Mouse (Mus musculus): ENCODE data around the gene Prlh. TPM values are rescaled to one million over a fixed set of nuclear protein-coding genes. Genes with fewer than 3 reads are reported as not detected.

Prlh gene
- polyA plus RNA-seq, 1 experiment from 2014 or later: not detected

GRCm38 (mm10) chr1:90927308-90927707 is 25.6 kb upstream of the Prlh start:
- Histone ChIP-seq H3K4me3 (replicated peaks) (no peak overlapping the region), H3K4me1 (peaks cover 9% of the 10 kb centered on the region), H3K27me3 (peaks cover 21% of the 10 kb centered on the region), H3K36me3 (replicated peaks) (no peaks in the 10 kb centered on the region), H3K27ac (no peak overlapping the region), H3K9ac (no peak overlapping the region), H3K9me3 (no peaks in the 10 kb centered on the region), H3K4me2 (0 out of 2 replicates have a peak overlapping the region, but pooled peaks have one; percentile 59)
- no peak for ATAC-seq (ENCODE audit: low FRiP score)
- WGBS: 56% methylated on average over 15 of the region's 15 CpGs

DNA sequence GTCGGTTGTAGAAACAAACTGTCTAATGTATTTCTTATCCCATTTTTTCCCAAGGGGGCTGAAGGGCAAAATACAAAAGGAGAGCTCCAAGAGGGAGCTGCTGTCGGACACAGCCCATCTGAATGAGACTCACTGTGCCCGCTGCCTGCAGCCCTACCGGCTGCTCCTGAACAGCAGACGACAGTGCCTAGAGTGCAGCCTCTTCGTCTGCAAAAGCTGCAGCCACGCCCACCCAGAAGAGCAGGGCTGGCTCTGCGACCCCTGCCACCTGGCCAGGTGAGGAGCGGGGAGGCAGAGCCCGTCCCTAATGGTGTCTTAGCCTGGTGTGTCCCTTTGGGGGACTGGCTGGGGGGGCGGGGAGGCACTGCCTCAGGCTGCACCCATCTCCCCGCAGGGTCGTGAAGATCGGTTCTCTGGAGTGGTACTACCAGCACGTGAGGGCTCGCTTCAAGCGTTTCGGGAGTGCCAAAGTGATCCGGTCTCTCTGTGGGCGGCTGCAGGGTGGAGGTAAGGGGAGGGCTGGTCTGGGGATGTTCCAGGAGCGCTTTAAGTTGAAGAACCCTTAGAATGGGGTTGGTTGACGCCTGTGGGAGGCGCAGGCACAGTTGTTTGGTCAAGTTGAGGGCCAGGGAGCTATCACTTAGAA is 24.9 kb upstream of the Prlh start:
- H3K9me3 ChIP-seq: no peaks in the 10 kb centered on the region
- H3K4me1 ChIP-seq: peaks cover 9% of the 10 kb centered on the region
- 2% methylated on average over 23 of the region's 23 CpGs for WGBS
- 0 out of 2 replicates have a peak, but pooled peaks have one; percentile 57 for ATAC-seq (ENCODE audit: low FRiP score)
- peaks cover 21% of the 10 kb centered on the region for H3K27me3 ChIP-seq
- no peaks in the 10 kb centered on the region for H3K36me3 ChIP-seq (replicated peaks)
- no peak overlapping the region for H3K27ac ChIP-seq
- no peak overlapping the region for H3K9ac ChIP-seq
- H3K4me2 ChIP-seq: peak overlapping the region; percentile 59
- H3K4me3 ChIP-seq (replicated peaks): peak overlapping the region; percentile 29

DNA sequence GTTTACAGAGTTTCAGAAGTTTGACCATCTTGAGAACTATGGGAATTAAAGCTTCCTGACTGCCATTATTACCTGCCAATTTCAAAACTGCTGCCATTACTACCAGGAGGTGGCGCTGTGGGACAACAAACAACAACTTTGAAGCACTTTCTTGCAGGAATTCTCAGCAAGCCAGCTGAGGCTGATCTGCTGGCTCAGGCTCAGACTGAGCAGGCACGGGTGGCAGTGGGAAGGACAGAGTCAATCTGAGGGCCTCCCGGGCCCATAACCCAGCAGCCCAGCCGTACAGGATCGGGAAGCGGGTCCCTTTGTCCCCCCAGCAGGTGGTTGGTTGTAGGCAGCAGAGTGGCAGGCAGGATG is 24.4 kb upstream of the Prlh start:
- peak overlapping the region; percentile 59 for H3K4me2 ChIP-seq
- H3K9ac ChIP-seq: no peak overlapping the region
- H3K27ac ChIP-seq: no peak overlapping the region
- peaks cover 9% of the 10 kb centered on the region for H3K4me1 ChIP-seq
- peaks cover 21% of the 10 kb centered on the region for H3K27me3 ChIP-seq
- no peak for ATAC-seq (ENCODE audit: low FRiP score)
- H3K36me3 ChIP-seq (replicated peaks): no peaks in the 10 kb centered on the region
- 5% methylated on average over 6 of the region's 6 CpGs for WGBS
- H3K4me3 ChIP-seq (replicated peaks): peak overlapping the region; percentile 29; the same call in 1 of the 2 replicates
- no peaks in the 10 kb centered on the region for H3K9me3 ChIP-seq

- no peaks in the 10 kb centered on the region for H3K36me3 ChIP-seq (replicated peaks)
- peaks cover 6% of the 10 kb centered on the region for H3K4me1 ChIP-seq
- H3K9me3 ChIP-seq: no peaks in the 10 kb centered on the region
- H3K9ac ChIP-seq: no peak overlapping the region
- peaks cover 7% of the 10 kb centered on the region for H3K27me3 ChIP-seq
- ATAC-seq (ENCODE audit: low FRiP score): no peak
- no peak overlapping the region for H3K27ac ChIP-seq
- no peak overlapping the region for H3K4me2 ChIP-seq
- H3K4me3 ChIP-seq (replicated peaks): no peak overlapping the region
- 79% methylated on average over 5 of the region's 5 CpGs for WGBS
Observed at GRCm38 (mm10) chr1:90933001-90933400, 19.9 kb upstream of the Prlh start.

GRCm38 (mm10) chr1:90936990-90937389 is 15.9 kb upstream of the Prlh start:
- Histone ChIP-seq H3K4me2 (no peak overlapping the region), H3K4me3 (replicated peaks) (no peak overlapping the region), H3K9me3 (no peaks in the 10 kb centered on the region), H3K9ac (no peak overlapping the region), H3K27ac (no peak overlapping the region), H3K4me1 (no peaks in the 10 kb centered on the region), H3K27me3 (no peaks in the 10 kb centered on the region), H3K36me3 (replicated peaks) (no peaks in the 10 kb centered on the region)
- no peak for ATAC-seq (ENCODE audit: low FRiP score)
- 56% methylated on average over 9 of the region's 9 CpGs for WGBS

DNA sequence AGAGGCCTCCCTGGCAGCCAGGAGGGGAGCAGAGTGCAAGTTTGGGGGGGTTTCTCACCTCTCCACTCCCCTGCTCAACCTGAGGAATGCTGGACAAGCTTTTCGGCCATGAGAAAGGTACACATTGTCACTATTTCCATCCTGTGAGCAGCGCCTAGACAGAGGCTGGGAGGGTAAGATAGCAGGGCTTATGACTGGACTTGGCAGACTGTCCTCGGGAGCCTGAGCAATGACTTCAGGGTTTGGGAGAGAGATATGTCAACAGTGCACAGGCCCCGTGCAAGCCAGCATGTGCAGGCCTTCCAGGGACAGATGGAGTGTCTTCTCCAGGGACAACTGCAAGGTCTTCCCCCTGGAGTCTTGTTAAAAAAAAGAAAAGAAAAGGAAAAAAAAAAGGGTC is 12.9 kb upstream of the Prlh start:
- WGBS: 84% methylated on average over 4 of the region's 4 CpGs
- no peak for ATAC-seq (ENCODE audit: low FRiP score)

DNA sequence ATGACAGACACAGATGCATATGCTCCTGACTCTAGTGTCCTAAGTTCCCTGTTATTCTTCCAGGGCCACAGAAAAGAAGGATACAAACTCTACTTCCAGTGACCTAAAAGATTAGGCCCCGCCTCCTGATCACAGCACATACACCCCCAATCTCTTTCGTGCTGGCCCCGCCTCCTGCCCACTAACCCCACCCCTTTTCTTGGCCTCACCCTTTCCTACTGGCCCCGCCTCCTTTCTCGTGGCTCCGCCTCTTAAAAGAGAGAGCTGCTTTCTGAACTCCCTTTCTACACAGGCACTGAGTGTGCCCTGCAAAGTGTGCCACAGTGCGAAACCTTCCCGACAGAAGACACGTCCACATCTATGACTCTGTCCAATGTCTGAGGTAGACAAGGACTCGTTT is 7.7 kb upstream of the Prlh start:
- no peaks in the 10 kb centered on the region for H3K36me3 ChIP-seq (replicated peaks)
- H3K27ac ChIP-seq: no peak overlapping the region
- H3K9ac ChIP-seq: no peak overlapping the region
- H3K9me3 ChIP-seq: no peaks in the 10 kb centered on the region
- no peaks in the 10 kb centered on the region for H3K27me3 ChIP-seq
- no peak for ATAC-seq (ENCODE audit: low FRiP score)
- WGBS: 58% methylated on average over 10 of the region's 10 CpGs
- H3K4me1 ChIP-seq: no peaks in the 10 kb centered on the region
- no peak overlapping the region for H3K4me2 ChIP-seq
- no peak overlapping the region for H3K4me3 ChIP-seq (replicated peaks)

More for the DNA sequence above, 12.9 kb upstream of the Prlh start:
- H3K4me2 ChIP-seq: no peak overlapping the region
- H3K27ac ChIP-seq: no peak overlapping the region
- no peaks in the 10 kb centered on the region for H3K36me3 ChIP-seq (replicated peaks)
- H3K9ac ChIP-seq: no peak overlapping the region
- no peaks in the 10 kb centered on the region for H3K9me3 ChIP-seq
- no peaks in the 10 kb centered on the region for H3K4me1 ChIP-seq
- no peaks in the 10 kb centered on the region for H3K27me3 ChIP-seq
- no peak overlapping the region for H3K4me3 ChIP-seq (replicated peaks)

- Histone ChIP-seq H3K9me3 (no peaks in the 10 kb centered on the region), H3K4me1 (no peaks in the 10 kb centered on the region), H3K36me3 (replicated peaks) (no peaks in the 10 kb centered on the region), H3K27ac (no peak overlapping the region), H3K4me3 (replicated peaks) (no peak overlapping the region), H3K27me3 (no peaks in the 10 kb centered on the region), H3K9ac (no peak overlapping the region), H3K4me2 (no peak overlapping the region)
- 80% methylated on average over 2 of the region's 2 CpGs for WGBS
- ATAC-seq (ENCODE audit: low FRiP score): no peak
Observed at GRCm38 (mm10) chr1:90947252-90947651, 5.7 kb upstream of the Prlh start.

DNA sequence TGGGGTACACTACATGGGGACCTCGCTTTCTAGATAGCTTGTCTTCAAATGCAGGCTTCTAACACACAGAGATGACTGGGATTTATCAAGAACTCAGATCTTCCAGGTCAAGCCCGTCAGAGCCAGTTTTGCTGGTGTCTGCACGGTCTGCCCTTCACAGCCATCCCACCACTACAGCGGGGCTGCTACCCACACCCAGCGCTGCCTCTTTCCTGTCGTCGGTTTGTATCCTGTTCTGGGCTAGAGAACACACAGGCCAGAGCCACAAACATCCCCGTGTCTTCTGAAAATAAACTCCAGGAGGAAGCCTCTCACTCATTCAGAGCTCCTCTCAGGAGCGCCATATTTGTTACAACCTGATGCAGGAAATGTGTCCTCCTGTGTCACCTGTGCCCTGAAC is 3.6 kb upstream of the Prlh start:
- H3K9me3 ChIP-seq: no peaks in the 10 kb centered on the region
- no peak overlapping the region for H3K9ac ChIP-seq
- H3K27ac ChIP-seq: no peak overlapping the region
- no peak for ATAC-seq (ENCODE audit: low FRiP score)
- H3K4me2 ChIP-seq: no peak overlapping the region
- no peaks in the 10 kb centered on the region for H3K36me3 ChIP-seq (replicated peaks)
- WGBS: 77% methylated on average over 9 of the region's 9 CpGs
- H3K4me1 ChIP-seq: no peaks in the 10 kb centered on the region
- no peak overlapping the region for H3K4me3 ChIP-seq (replicated peaks)
- no peaks in the 10 kb centered on the region for H3K27me3 ChIP-seq

GRCm38 (mm10) chr1:90951670-90952069 is 1.2 kb upstream of the Prlh start:
- Histone ChIP-seq H3K4me3 (replicated peaks) (no peak overlapping the region), H3K4me2 (no peak overlapping the region), H3K9ac (no peak overlapping the region), H3K9me3 (no peaks in the 10 kb centered on the region), H3K4me1 (no peaks in the 10 kb centered on the region), H3K27me3 (no peaks in the 10 kb centered on the region), H3K36me3 (replicated peaks) (no peaks in the 10 kb centered on the region), H3K27ac (no peak overlapping the region)
- no peak for ATAC-seq (ENCODE audit: low FRiP score)
- WGBS: 83% methylated on average over 7 of the region's 7 CpGs

GRCm38 (mm10) chr1:90953688-90954087 is 780 bp downstream of the Prlh start:
- H3K9me3 ChIP-seq: no peaks in the 10 kb centered on the region
- no peak overlapping the region for H3K4me2 ChIP-seq
- no peaks in the 10 kb centered on the region for H3K4me1 ChIP-seq
- H3K27ac ChIP-seq: no peak overlapping the region
- no peak overlapping the region for H3K9ac ChIP-seq
- no peak overlapping the region for H3K4me3 ChIP-seq (replicated peaks)
- 85% methylated on average over 11 of the region's 11 CpGs for WGBS
- no peaks in the 10 kb centered on the region for H3K36me3 ChIP-seq (replicated peaks)
- ATAC-seq (ENCODE audit: low FRiP score): no peak
- H3K27me3 ChIP-seq: peaks cover 6% of the 10 kb centered on the region; the same call in 1 of the 2 replicates

GRCm38 (mm10) chr1:90956245-90957096 is 3.6 kb downstream of the Prlh start:
- ATAC-seq (ENCODE audit: low FRiP score): peak; percentile 65
- peaks cover 10% of the 10 kb centered on the region; the same call in 1 of the 2 replicates for H3K27me3 ChIP-seq
- WGBS: 33% methylated on average over 7 of the region's 7 CpGs
- no peaks in the 10 kb centered on the region for H3K36me3 ChIP-seq (replicated peaks)
- H3K9ac ChIP-seq: no peak overlapping the region
- H3K27ac ChIP-seq: no peak overlapping the region
- no peaks in the 10 kb centered on the region for H3K9me3 ChIP-seq
- H3K4me2 ChIP-seq: no peak overlapping the region
- no peak overlapping the region for H3K4me3 ChIP-seq (replicated peaks)
- H3K4me1 ChIP-seq: no peaks in the 10 kb centered on the region

Measured in forebrain, embryonic 12.5 days (tissue).